Mouse (Mus musculus) C2C12 (cell line): ENCODE measurements around the gene Casc3.

Experiments
- CEBPB ChIP-seq: IDR thresholded peaks from one replicate; pipeline ENCODE4 v1.6.1; 2011; ENCODE audit warnings: low read depth, mild to moderate bottlenecking, control low read depth, moderate library complexity
- CTCF ChIP-seq: IDR thresholded peaks from one replicate; pipeline ENCODE4 v1.5.1; 2011; ENCODE audit not compliant: control insufficient read depth, insufficient read depth, insufficient read length
- FOSL1 ChIP-seq: IDR thresholded peaks from one replicate; pipeline ENCODE4 v1.8.0; 2011; ENCODE audit warnings: mild to moderate bottlenecking, low read length; ENCODE audit not compliant: poor library complexity, insufficient read depth, severe bottlenecking
- MAX ChIP-seq: IDR thresholded peaks from one replicate; pipeline ENCODE4 v1.6.1; 2011; ENCODE audit warnings: mild to moderate bottlenecking, control low read depth
- MYOD1 ChIP-seq: IDR thresholded peaks from one replicate; pipeline ENCODE4 v1.6.1; 2011; ENCODE audit warnings: low read depth; ENCODE audit not compliant: control insufficient read depth, insufficient read length
- MYOG ChIP-seq: IDR thresholded peaks from one replicate; pipeline ENCODE4 v1.6.1; 2011; ENCODE audit not compliant: control insufficient read depth, insufficient read length; ENCODE audit errors: extremely low read depth

GRCm38 (mm10) chr11:98787691-98788090 lies 17.0 kb upstream of the Casc3 start:
- no peak for TF ChIP-seq CTCF
- TF ChIP-seq MYOD1, result no peak
- no peak for TF ChIP-seq MYOG
- TF ChIP-seq CEBPB, result no peak
- no peak for TF ChIP-seq MAX
- TF ChIP-seq FOSL1, result no peak
